Mouse (Mus musculus) skeletal muscle tissue, postnatal 0 days (tissue): ENCODE measurements around the gene Zswim5. TPM values are rescaled to one million over a fixed set of nuclear protein-coding genes. Genes with fewer than 3 reads are reported as not detected.

Experiments
- polyA plus RNA-seq: library from polyadenylated mRNA; unstranded; fragments of >200 nt; fragmentation: Nextera tagmentation; extraction: Ambion mirVana; gene quantifications from 2 replicates; pipeline ENCODE4 v1.2.1, GENCODE M21; 2015

Zswim5 gene
- 0.02 and 0.03 TPM in 2 replicates for polyA plus RNA-seq

GRCm38 (mm10) chr4:116876995-116877728 is at the start of gene Zswim5:
Gene Zswim5 (plus strand): TSS chr4:116877376.

DNA sequence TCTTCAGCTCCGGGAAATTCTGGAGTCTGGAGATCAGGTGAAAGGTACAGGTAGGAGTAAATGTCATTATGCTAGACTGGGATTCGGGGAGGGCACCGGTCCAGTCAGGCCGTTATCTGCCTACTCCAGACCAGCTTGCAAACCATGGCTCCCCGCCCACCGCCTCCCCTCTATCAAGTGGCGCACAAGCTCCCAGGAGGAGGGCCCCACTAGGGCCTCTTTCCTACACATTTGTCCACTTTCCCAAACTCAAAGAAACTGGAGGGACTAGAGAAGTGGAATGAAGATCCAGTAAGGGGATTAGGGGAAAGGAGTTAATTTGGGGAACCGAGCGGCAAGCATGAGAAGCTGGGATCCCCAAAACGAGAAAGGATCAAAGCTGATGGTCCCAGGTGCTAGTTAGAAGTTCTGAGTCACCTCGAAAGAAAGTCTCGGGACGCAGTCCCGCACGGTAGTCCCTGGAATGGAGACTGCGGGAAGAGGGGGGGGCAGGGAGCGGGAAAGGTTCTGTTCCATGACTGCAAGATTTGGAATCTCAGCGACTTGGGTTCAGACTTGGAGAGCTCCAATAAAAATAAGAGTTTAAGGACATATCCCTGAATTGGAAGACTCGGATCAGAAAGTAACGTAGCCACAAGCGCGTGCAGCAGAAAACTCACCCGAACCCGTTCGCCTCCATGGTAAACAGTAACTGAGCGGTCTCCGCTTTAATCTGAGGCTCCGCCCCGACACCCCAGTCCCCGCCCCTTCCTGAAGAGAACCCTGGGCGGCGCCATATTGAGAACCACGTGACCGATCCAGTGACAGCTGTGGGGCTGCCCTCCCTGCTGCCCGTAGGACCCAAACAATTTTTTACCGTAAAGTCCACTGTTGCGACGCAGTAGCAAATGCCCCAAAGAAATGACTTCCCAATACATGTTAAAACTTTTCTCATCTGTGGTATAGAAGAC is 116.8 kb downstream of the Zswim5 start, which contains the start of gene Urod:
TSS of gene Urod (minus strand) at position 742 of the 950 bp plus-strand sequence.

GRCm38 (mm10) chr4:116995131-116995797 is 118.1 kb downstream of the Zswim5 start, which contains the start of gene Hectd3:
Gene Hectd3 (plus strand): TSS chr4:116995317.

GRCm38 (mm10) chr4:117019206-117020134 is 142.3 kb downstream of the Zswim5 start, which contains the start of gene Eif2b3:
Gene Eif2b3 (plus strand): TSS chr4:117019402.

Other genes with a start within 250 kb of the Zswim5 start
- gene Nasp, start 249.4 kb upstream of the Zswim5 start, polyA plus RNA-seq, result 19.7 and 26.7 TPM in 2 replicates
- gene Akr1a1, start 225.7 kb upstream of the Zswim5 start, polyA plus RNA-seq, result 409 and 505 TPM in 2 replicates
- gene Prdx1, start 191.8 kb upstream of the Zswim5 start, polyA plus RNA-seq, result 559 and 700 TPM in 2 replicates
- gene Mmachc, start 169.0 kb upstream of the Zswim5 start, polyA plus RNA-seq, result 21.8 and 23.0 TPM in 2 replicates
- gene Ccdc163, start 168.9 kb upstream of the Zswim5 start, polyA plus RNA-seq, result 9.9 and 11.5 TPM in 2 replicates
- 3.0 and 3.5 TPM in 2 replicates for gene Tesk2, start 156.4 kb upstream of the Zswim5 start, polyA plus RNA-seq
- gene Toe1, start 69.7 kb upstream of the Zswim5 start, polyA plus RNA-seq, result 12.7 and 14.5 TPM in 2 replicates
- 4.4 and 5.4 TPM in 2 replicates for gene Mutyh, start 69.7 kb upstream of the Zswim5 start, polyA plus RNA-seq
- 0.97 and 1.5 TPM in 2 replicates for gene Hpdl, start 55.7 kb upstream of the Zswim5 start, polyA plus RNA-seq
- gene Urod, start 117.0 kb downstream of the Zswim5 start, polyA plus RNA-seq, result 69.0 and 75.1 TPM in 2 replicates
- 8.5 and 8.8 TPM in 2 replicates for gene Hectd3, start 117.9 kb downstream of the Zswim5 start, polyA plus RNA-seq
- 31.1 and 33.3 TPM in 2 replicates for gene Eif2b3, start 142.0 kb downstream of the Zswim5 start, polyA plus RNA-seq
- gene Ptch2, start 218.7 kb downstream of the Zswim5 start, polyA plus RNA-seq, result 4.4 and 5.2 TPM in 2 replicates
- 2.8 and 4.8 TPM in 2 replicates for gene Btbd19, start 248.3 kb downstream of the Zswim5 start, polyA plus RNA-seq
- 0.22 TPM in 1 of 2 replicates, not detected in the other for gene Tctex1d4, start 249.4 kb downstream of the Zswim5 start, polyA plus RNA-seq